Mouse (Mus musculus) adrenal gland, postnatal 4 days (tissue): ENCODE data around the gene Glyctk. TPM values are rescaled to one million over a fixed set of nuclear protein-coding genes. Genes with fewer than 3 reads are reported as not detected.
"Not testable (repeated sequence)": the region's sequence is repeated elsewhere in the genome, so short reads cannot be mapped to it uniquely, and the experiment has no call there.

Experiments
- DNase-seq, 2 experiments: peaks; one replicate each; pipeline ENCODE4 v3.0.0; 2021 to 2022; ENCODE audit warnings: low spot score in 2 of 2, mixed read lengths in 2 of 2
- total RNA-seq, 2 experiments: library from RNA; stranded (reverse); gene quantifications; 2 replicates each; pipeline ENCODE4 v1.2.3; 2021

Glyctk gene
- total RNA-seq, 2 experiments from 2014 or later: 8.4 to 14.2 TPM

DNA sequence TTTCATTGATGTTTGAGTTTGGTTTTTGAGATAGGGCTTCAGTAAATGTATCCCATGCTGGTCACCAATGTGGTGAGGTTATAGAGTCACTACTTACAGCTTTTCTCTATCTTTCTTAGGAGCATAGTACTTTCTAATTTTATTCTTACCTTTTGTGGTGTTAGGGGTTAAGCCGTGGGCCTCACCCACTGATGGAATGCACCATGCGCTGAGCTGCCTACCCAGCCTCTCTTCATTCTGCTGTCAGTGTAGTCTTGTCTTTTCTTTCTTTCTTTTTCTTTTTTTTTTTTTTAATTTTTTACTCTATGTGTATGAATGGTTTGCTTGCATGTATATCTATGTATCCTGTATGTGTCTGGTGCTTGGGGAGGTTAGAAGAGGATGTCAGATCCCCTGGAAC lies 21.5 kb upstream of the Glyctk start:
- no peak for DNase-seq

DNA sequence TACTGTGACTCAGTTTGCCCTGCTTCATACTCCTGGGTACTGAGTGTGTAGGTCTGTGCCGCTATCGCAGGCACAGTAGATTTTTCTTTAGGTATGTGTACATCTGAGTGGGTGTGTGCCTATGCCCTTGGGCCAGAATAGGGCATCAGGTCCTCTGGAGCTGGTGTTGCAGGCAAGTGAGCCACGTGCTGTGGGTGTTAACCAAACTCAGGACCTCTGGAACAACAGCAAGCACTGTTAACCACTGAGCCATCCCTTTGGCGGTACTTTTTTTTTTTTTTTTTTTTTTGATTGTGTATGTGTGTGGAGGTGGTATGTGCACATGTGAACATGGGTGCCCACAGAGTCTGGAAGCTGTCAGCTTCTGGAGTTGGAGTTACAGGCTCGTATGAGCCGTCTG lies 19.9 kb upstream of the Glyctk start:
- no peak for DNase-seq

DNA sequence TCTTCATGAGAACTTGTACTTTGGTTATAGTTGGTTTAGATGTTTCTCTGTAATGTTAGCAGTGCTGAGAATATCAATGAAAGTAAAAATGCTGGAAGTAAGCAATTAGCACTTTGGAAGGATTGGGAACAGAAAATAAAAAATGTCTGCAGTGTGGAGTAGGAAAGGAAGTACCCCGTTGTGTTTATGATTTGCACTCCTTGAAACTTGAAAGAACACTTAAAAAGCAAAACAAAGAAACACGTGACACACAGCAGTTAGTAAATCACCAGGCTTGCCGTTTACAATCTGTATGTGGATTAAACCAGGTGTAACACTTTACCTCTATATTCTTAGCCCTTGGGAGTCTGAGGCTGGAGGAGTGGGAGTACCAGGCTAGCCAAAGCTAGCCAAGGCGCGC lies 18.8 kb upstream of the Glyctk start:
- no peak for DNase-seq

- DNase-seq: no peak
Observed at GRCm38 (mm10) chr9:106175552-106176200, 17.7 kb upstream of the Glyctk start.

DNA sequence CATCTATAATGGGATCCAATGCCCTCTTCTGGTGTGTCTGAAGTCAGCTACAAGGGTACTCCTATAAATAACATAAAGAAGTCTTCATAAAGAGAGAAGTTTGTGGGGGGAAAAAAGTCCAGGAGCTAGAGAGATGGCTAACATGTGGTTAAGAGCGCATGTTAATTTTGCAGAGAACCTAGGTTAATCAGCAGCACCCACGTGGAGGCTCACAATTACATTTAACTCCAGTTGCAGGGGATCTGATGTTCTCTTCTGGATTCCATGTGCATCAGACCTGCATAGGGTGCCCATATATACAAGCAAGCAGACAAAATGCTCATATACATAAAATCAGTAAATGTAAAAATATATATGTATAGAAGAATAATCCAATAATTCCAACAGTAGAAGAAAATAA lies 15.4 kb upstream of the Glyctk start:
- no peak for DNase-seq

DNA sequence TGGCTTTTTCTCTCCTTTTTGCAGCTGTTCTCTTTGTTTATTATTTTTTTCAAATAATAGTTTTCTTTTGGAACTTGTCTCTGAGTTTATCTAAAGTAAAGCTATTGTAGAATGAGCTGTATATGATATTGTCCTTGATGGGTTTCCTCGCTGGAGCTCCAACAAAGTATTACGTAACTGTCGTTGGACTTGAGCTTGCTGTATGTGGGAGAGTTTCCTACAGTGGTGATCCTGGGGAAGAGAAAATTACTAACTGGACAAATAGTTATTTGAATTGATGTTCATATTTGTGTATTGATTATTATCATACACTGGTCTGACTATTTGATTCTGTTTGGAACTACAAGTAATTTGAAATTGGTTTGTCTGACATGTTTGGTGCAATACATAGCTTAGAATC lies 14.6 kb upstream of the Glyctk start:
- no peak for DNase-seq

DNA sequence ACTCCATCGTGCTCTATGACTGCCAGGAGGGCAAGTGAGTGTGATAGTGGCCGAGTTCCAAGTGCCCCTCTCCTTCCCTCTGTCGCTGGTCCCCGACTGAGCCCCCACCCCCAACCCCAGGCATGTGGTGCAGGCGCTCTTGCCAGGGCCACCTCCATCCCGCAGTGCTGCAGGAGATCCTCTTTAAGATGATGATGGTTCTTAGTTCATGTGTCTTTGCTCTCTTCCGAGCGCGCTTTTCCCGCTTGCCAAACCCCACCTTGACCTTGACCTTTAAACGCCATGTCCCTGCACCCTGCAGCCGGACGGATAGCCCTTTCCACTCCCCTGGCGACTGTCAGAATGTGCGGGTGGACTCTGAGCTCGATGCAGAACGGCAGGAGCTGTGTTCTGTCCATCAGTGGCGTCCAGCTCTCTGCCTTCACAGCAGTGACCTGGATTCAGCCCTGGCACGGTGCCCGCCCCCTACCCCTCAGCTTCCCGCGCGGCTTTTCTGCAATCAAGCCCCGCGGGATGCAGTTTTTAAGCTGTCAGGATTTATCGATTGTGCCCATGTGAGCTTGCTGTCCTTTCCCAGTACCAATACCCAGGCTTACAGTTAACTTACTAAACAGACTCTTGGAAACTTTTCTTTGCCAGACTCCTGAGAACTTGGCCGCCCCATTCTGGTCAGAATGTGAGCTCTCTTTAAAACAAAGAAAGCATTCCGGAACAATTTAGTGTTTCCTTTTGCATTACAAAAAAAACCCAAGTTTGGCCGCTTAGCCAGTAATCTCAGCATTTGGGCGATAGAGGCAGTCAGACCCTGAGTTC lies 13.6 kb upstream of the Glyctk start:
- DNase-seq: peak; percentile 60 to 71

GRCm38 (mm10) chr9:106170556-106171345 lies 12.8 kb upstream of the Glyctk start, which contains the start of gene Wdr82:
TSS of gene Wdr82 (plus strand) at chr9:106170928.
- DNase-seq: peak; percentile 72 to 86

- no peak for DNase-seq
Observed at GRCm38 (mm10) chr9:106169917-106170316, 12.0 kb upstream of the Glyctk start.

DNA sequence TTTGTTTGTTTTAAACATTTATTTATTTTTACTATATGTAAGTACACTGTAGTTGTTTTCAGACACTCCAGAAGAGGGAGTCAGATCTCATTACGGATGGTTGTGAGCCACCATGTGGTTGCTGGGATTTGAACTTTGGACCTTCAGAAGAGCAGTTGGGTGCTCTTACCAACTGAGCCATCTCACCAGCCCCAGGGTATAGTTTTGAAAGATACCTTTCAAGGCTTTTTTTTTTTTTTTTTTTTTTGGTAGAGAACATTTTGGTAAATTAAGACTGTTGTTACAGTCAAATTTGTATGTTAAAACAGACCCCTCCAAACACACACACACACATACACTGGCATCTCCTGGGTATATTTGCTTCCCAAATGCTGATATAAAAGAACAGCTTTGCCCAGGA lies 11.1 kb upstream of the Glyctk start:
- DNase-seq: not testable (repeated sequence)

- DNase-seq: no peak
Observed at GRCm38 (mm10) chr9:106167703-106168102, 9.8 kb upstream of the Glyctk start.

DNA sequence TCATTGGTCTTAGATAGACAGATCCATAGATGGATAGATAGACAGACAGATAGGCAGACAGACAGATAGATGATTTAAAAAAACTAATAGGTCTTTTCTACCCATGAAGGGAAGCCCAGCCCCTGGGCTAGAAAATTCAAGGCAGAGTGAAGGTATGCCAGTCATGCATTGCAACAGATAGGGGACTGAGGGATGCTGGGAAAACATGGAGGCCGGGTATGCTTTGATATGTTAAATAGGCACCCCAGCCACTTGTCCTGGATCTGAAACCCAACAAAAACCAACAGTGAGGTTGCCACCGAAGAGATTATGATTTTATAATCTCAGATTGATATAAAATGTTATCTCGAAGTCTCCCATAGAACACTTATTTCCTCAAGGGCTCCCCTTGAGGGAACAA lies 9.3 kb upstream of the Glyctk start:
- no peak for DNase-seq

GRCm38 (mm10) chr9:106166709-106167108 lies 8.8 kb upstream of the Glyctk start:
- DNase-seq: no peak

GRCm38 (mm10) chr9:106160426-106160825 lies 2.5 kb upstream of the Glyctk start:
- no peak for DNase-seq

GRCm38 (mm10) chr9:106159784-106160301 lies 1.9 kb upstream of the Glyctk start:
- DNase-seq: peak; percentile 93

DNA sequence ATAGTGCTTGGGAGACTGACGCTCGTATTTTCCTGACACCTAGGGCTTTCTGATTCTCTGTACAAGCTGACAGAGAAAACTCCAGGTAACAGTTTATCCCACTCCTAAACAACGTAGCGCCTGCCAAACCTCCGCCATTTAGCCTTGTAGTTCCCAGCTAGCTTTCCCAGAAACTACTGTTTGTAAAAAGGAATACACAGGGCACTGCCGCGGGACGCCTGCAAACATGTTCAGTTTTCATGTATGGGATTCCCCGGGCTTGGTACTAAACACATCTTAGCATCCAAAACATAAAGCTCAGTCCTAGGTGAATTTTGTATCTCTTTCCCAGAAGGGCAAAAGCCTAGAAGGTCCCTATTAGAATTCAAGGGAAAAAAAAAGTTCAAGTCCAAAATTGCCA lies 1.3 kb upstream of the Glyctk start:
- no peak for DNase-seq

GRCm38 (mm10) chr9:106157623-106157925 lies 364 bp downstream of the Glyctk start:
- DNase-seq: no peak

GRCm38 (mm10) chr9:106156921-106157622 lies 866 bp downstream of the Glyctk start:
- no peak for DNase-seq

DNA sequence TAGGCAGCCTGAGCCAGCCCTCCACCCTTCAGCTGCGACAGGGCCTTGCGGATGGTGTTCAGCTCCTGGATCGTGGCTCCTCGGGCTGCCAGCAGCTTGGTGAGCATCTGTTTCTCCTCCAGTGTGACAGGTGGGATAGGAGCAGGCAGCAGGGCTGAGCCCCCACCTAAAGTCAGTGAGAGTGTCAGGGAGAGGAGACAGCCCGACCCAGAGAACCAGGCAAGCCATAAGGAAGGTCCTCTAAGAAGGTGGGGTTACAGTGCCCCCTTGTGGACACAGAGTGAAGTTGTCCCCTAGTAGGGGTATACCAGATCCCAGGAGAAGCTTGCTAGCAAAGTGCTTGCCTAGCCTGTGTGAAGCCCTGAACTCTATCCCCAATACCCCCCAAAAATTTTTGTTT lies 1.5 kb downstream of the Glyctk start:
- DNase-seq: peak in 1 of 2 experiments; percentile 41

- DNase-seq: peak in 1 of 2 experiments; percentile 20
Observed at GRCm38 (mm10) chr9:106154106-106154505, 3.8 kb downstream of the Glyctk start.

- no peak for DNase-seq
Observed at GRCm38 (mm10) chr9:106149399-106149754, 8.6 kb downstream of the Glyctk start.
